9 mouse cellular contexts compared by ENCODE assay signal in the genomic region with DNA sequence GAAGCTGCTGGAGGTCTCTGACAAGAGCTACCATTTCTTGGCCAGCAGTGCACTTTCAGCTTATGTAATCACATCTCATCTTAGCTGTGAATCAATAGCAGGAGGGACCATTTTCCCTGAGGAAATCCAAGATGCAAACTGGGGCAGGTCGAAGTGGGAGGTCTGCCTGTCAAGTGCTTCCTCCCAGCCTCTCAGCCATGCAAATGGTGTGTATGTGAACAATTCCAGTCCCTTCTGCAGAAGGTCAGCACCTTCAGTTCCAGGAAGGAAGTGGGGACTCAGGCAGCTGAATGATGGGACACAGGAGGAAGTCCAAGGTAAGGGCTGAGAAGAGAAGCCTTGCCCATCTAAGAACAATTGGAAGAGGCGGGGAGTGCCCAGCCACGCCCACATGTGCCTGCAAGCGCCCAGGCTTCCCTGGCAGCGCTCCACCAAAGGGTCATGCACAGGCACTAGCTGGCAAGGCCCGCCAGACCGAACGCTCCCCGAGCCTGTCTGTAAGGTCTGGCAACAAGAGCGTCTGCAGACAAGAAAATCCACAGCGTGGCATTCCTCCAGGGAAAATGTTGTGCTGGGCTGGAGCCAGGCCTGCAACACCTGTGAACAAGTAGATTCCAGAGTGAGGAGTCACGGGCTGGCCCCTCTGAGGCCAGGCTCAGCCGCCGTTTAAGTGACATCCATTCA.
DNase-seq lines count a peak whose midpoint lies in the region; ATAC-seq lines count a peak whose summit lies in the region.
"Had no signal": no experiment of that assay in that cellular context is flagged by ENCODE, and none has a peak within 500 bp of the region (broad histone marks: within the 10 kb centered on the region; RNA-seq: fewer than 3 reads in every experiment).

No protein-coding gene starts in this region.

- peaks cover 7% of the 10 kb centered on the region; the same call in 1 of the 2 replicates for H3K4me1 ChIP-seq in neural tube, embryonic 15.5 days
- H3K4me1 ChIP-seq: liver, embryonic 15.5 days had no signal

- no peak overlapping the region for H3K9ac ChIP-seq in neural tube, embryonic 15.5 days (replicated peaks)
- H3K9ac ChIP-seq: liver, embryonic 15.5 days had no signal

- H3K4me3 ChIP-seq in neural tube, embryonic 15.5 days (replicated peaks) = no peak overlapping the region
- H3K4me3 ChIP-seq: liver, embryonic 15.5 days had no signal

- no peak for ATAC-seq in monocyte, adult 5-6 weeks (replicated peaks; ENCODE audit: insufficient number of reproducible peaks, low FRiP score, low TSS enrichment, poor library complexity, severe bottlenecking)
- ATAC-seq in neural tube, embryonic 15.5 days (ENCODE audit: low FRiP score) = no peak

- 61% methylated on average over 14 of the region's 14 CpGs for WGBS in neural tube, embryonic 15.5 days

- no peak overlapping the region for H3K4me2 ChIP-seq in neural tube, embryonic 15.5 days
- H3K4me2 ChIP-seq: liver, embryonic 15.5 days had no signal

- H3K9me3 ChIP-seq in neural tube, embryonic 15.5 days (replicated peaks) = peaks cover 8% of the 10 kb centered on the region; the same call in 1 of the 2 replicates
- H3K9me3 ChIP-seq: liver, embryonic 15.5 days had no signal

- peak; percentile 51 for DNase-seq in retina, postnatal 1 day
- DNase-seq in retina, embryonic 14.5 days (ENCODE audit: low spot score) = no peak
- peak; percentile 71 to 75 for DNase-seq in cerebellum, adult 18-20 months
- peak; percentile 17 to 41 for DNase-seq in heart, adult 9 months (ENCODE audit: low spot score in 2 of 2)
- DNase-seq in kidney, adult 9 months = peak; percentile 66
- peak; percentile 69 to 85 for DNase-seq in lung, postnatal 4 days

- 0 out of 2 replicates have a peak, but pooled peaks cover 4% of the 10 kb centered on the region for H3K27me3 ChIP-seq in neural tube, embryonic 15.5 days (replicated peaks)
- H3K27me3 ChIP-seq: liver, embryonic 15.5 days had no signal

- no peaks in the 10 kb centered on the region for H3K36me3 ChIP-seq in neural tube, embryonic 15.5 days
- H3K36me3 ChIP-seq: liver, embryonic 15.5 days had no signal

- no peak overlapping the region for H3K27ac ChIP-seq in neural tube, embryonic 15.5 days (replicated peaks)
- H3K27ac ChIP-seq: liver, embryonic 15.5 days had no signal
